Comparison of ENCODE assay signal across 25 mouse cellular contexts in the genomic region with DNA sequence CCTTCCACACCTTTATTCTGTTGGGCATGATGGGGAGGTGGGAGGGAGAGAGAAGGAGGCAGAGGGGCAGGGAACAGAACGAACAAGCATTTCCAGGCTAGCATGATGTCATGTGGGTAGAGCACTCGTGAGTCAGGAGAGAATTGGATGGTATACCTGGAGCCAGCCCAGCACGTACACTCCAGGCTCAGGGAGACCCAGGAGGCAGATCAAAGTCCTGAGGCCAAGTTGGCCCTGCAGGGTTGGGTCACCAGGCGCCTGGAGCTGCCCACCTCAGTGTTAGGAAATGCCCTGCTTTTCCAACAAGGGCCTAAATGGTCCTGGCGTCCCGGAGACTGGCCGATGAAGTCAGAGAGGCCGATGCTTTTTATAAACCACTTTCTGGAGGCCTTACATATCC. TPM values are rescaled to one million over a fixed set of nuclear protein-coding genes. Genes with fewer than 3 reads are reported as not detected.
A peak's percentile ranks its signal among the peaks of the same experiment; 100 is the strongest.
DNase-seq lines count a peak whose midpoint lies in the region; ATAC-seq and TF ChIP-seq lines count a peak whose summit lies in the region.
"Had no signal": no experiment of that assay in that cellular context is flagged by ENCODE, and none has a peak within 500 bp of the region (broad histone marks: within the 10 kb centered on the region; RNA-seq: fewer than 3 reads in every experiment).

No protein-coding gene starts in this region.

- no peak overlapping the region for H3K4me2 ChIP-seq in stomach, embryonic 15.5 days
- no peak overlapping the region for H3K4me2 ChIP-seq in stomach, postnatal 0 days (replicated peaks; ENCODE audit: low read depth)
- H3K4me2 ChIP-seq in hindbrain, embryonic 13.5 days = no peak overlapping the region
- H3K4me2 ChIP-seq: embryonic facial prominence, embryonic 12.5 days; forebrain, embryonic 12.5 days; liver, embryonic 13.5 days; midbrain, embryonic 13.5 days had no signal

- no peak for DNase-seq in stomach, postnatal 0 days (ENCODE audit: low spot score)
- DNase-seq in kidney, adult 9 months = peak; percentile 72
- peak; percentile 58 to 86 for DNase-seq in kidney, postnatal 25 days
- DNase-seq in urinary bladder, adult 2 months (ENCODE audit: low spot score) = no peak
- no peak for DNase-seq in lung, postnatal 36 days
- DNase-seq: adrenal gland, adult 8-10 months; B cell, adult 2 months; cerebellum, adult 18-20 months; cerebellum, postnatal 14 days; gastrocnemius, postnatal 36 days; heart, adult 2 months; liver, embryonic 13.5 days; lung, adult 2 months; lung, postnatal 14 days; right cerebral cortex, postnatal 14 days; thymus, adult 18-20 months; thymus, postnatal 36 days had no signal

- H3K9ac ChIP-seq in stomach, embryonic 15.5 days = no peak overlapping the region
- no peak overlapping the region for H3K9ac ChIP-seq in stomach, postnatal 0 days (ENCODE audit: low read length)
- H3K9ac ChIP-seq in hindbrain, embryonic 13.5 days = no peak overlapping the region
- H3K9ac ChIP-seq: embryonic facial prominence, embryonic 12.5 days; forebrain, embryonic 12.5 days; liver, embryonic 13.5 days; midbrain, embryonic 13.5 days had no signal

- H3K4me1 ChIP-seq in stomach, embryonic 15.5 days = 0 out of 2 replicates have a peak, but pooled peaks cover 5% of the 10 kb centered on the region
- H3K4me1 ChIP-seq in stomach, postnatal 0 days (replicated peaks; ENCODE audit: control insufficient read depth, insufficient read depth) = no peaks in the 10 kb centered on the region
- H3K4me1 ChIP-seq in hindbrain, embryonic 13.5 days (replicated peaks) = peaks cover 4% of the 10 kb centered on the region; the same call in 1 of the 2 replicates
- H3K4me1 ChIP-seq: forebrain, embryonic 12.5 days had no signal

- H3K27ac ChIP-seq in stomach, embryonic 15.5 days = peak overlapping the region; percentile 33; the same call in 1 of the 2 replicates
- no peak overlapping the region for H3K27ac ChIP-seq in stomach, postnatal 0 days (replicated peaks)
- H3K27ac ChIP-seq in hindbrain, embryonic 13.5 days = no peak overlapping the region
- H3K27ac ChIP-seq: embryonic facial prominence, embryonic 12.5 days; forebrain, embryonic 12.5 days; heart, adult 2 months; liver, embryonic 13.5 days; midbrain, embryonic 13.5 days had no signal

- TF ChIP-seq CTCF in stomach, postnatal 0 days (IDR thresholded peaks at IDR 0.05; ENCODE audit: low read depth) = no peak

- H3K27me3 ChIP-seq in stomach, embryonic 15.5 days (replicated peaks) = no peaks in the 10 kb centered on the region
- no peaks in the 10 kb centered on the region for H3K27me3 ChIP-seq in stomach, postnatal 0 days (ENCODE audit: control insufficient read depth, insufficient read depth, low read length)
- H3K27me3 ChIP-seq in hindbrain, embryonic 13.5 days = no peaks in the 10 kb centered on the region
- H3K27me3 ChIP-seq: embryonic facial prominence, embryonic 12.5 days; forebrain, embryonic 12.5 days; liver, embryonic 13.5 days; midbrain, embryonic 13.5 days had no signal

- no peaks in the 10 kb centered on the region for H3K9me3 ChIP-seq in stomach, embryonic 15.5 days
- no peaks in the 10 kb centered on the region for H3K9me3 ChIP-seq in stomach, postnatal 0 days (ENCODE audit: control insufficient read depth, low read length)
- H3K9me3 ChIP-seq in hindbrain, embryonic 13.5 days = 0 out of 2 replicates have a peak, but pooled peaks cover under 1% of the 10 kb centered on the region
- H3K9me3 ChIP-seq: liver, embryonic 13.5 days; midbrain, embryonic 13.5 days had no signal

- no peak overlapping the region for H3K4me3 ChIP-seq in stomach, embryonic 15.5 days (replicated peaks)
- no peak overlapping the region for H3K4me3 ChIP-seq in stomach, postnatal 0 days (ENCODE audit: low read depth, low read length)
- H3K4me3 ChIP-seq in hindbrain, embryonic 13.5 days = no peak overlapping the region
- H3K4me3 ChIP-seq: embryonic facial prominence, embryonic 12.5 days; erythroblast, embryonic 14.5 days; forebrain, embryonic 12.5 days; heart, adult 2 months; liver, embryonic 13.5 days; megakaryocyte, embryonic 14.5 days; midbrain, embryonic 13.5 days had no signal

- no peaks in the 10 kb centered on the region for H3K36me3 ChIP-seq in stomach, embryonic 15.5 days
- H3K36me3 ChIP-seq in stomach, postnatal 0 days (ENCODE audit: control insufficient read depth, insufficient read depth, low read length) = no peaks in the 10 kb centered on the region
- no peaks in the 10 kb centered on the region for H3K36me3 ChIP-seq in hindbrain, embryonic 13.5 days
- H3K36me3 ChIP-seq: forebrain, embryonic 12.5 days; liver, embryonic 13.5 days; midbrain, embryonic 13.5 days had no signal

- no peak for TF ChIP-seq EP300 in stomach, postnatal 0 days (optimal IDR thresholded peaks at IDR 0.05)

- WGBS in stomach, embryonic 15.5 days = 78% methylated on average over 8 of the region's 8 CpGs
- WGBS in stomach, postnatal 0 days = 69% methylated on average over 8 of the region's 8 CpGs
- WGBS in hindbrain, embryonic 13.5 days = 83% methylated on average over 8 of the region's 8 CpGs

- no peak for ATAC-seq in stomach, embryonic 15.5 days (ENCODE audit: insufficient read depth, low FRiP score, low read depth)
- ATAC-seq in stomach, postnatal 0 days (ENCODE audit: low FRiP score, low TSS enrichment) = no peak
- ATAC-seq in hindbrain, embryonic 13.5 days (ENCODE audit: low FRiP score) = no peak
- ATAC-seq: hindbrain, embryonic 16.5 days; midbrain, embryonic 13.5 days had no signal

RNA-seq across cellular contexts. Expression of a gene that starts 36.6 kb away (rescaled TPM):
- 22.9 and 27.1 TPM in 2 replicates for polyA plus RNA-seq in stomach, embryonic 15.5 days (2015; fragmentation: Nextera tagmentation; extraction: Ambion mirVana)
- 8.2 and 8.9 TPM in 2 replicates for polyA plus RNA-seq in stomach, postnatal 0 days (2015; fragmentation: Nextera tagmentation; extraction: Ambion mirVana)
- 33.2 and 35.4 TPM in 2 replicates for polyA plus RNA-seq in urinary bladder, adult 2 months (2012; rRNA removed)
- 12.4 and 12.5 TPM in 2 replicates for polyA plus RNA-seq in hindbrain, embryonic 13.5 days (2015; fragmentation: Nextera tagmentation; extraction: Ambion mirVana)
- polyA plus RNA-seq: erythroblast, embryonic 14.5 days had no signal

Comparison
In these comparisons a context has a peak if more than half of its experiments do, and no peak if none do; other contexts are left out.
1. DNase-seq: peak in kidney, adult 9 months (single experiment) and kidney, postnatal 25 days (2 of 2); none in stomach, postnatal 0 days (single experiment), urinary bladder, adult 2 months (single experiment) and lung, postnatal 36 days (single experiment).